Mouse (Mus musculus) hindbrain, embryonic 10.5 days (tissue): ENCODE data around the gene Khdc1b. TPM values are rescaled to one million over a fixed set of nuclear protein-coding genes. Genes with fewer than 3 reads are reported as not detected.
A peak's percentile ranks its signal among the peaks of the same experiment; 100 is the strongest.
"Not testable (repeated sequence)": the region's sequence is repeated elsewhere in the genome, so short reads cannot be mapped to it uniquely, and the experiment has no call there.

Experiments used
- DNase-seq: peaks from one replicate; pipeline ENCODE4 v3.0.0-alpha.2; 2017; ENCODE audit warnings: low spot score
- H3K27ac ChIP-seq: fragments of 300-500 bp; sonication (generic); 2 replicates; pipeline ENCODE4 v1.5.1; 2016; ENCODE audit warnings: mild to moderate bottlenecking, moderate library complexity
- H3K27me3 ChIP-seq: fragments of 300-500 bp; sonication (generic); 2 replicates; pipeline ENCODE4 v1.6.1; 2016; ENCODE audit warnings: mild to moderate bottlenecking; ENCODE audit not compliant: poor library complexity, insufficient read depth, severe bottlenecking
- H3K36me3 ChIP-seq: fragments of 300-500 bp; sonication (generic); 2 replicates; pipeline ENCODE4 v1.6.1; 2016; ENCODE audit warnings: mild to moderate bottlenecking, moderate library complexity
- H3K4me1 ChIP-seq: fragments of 300-500 bp; sonication (generic); replicated peaks from 2 replicates; pipeline ENCODE4 v1.6.1; 2016; ENCODE audit warnings: mild to moderate bottlenecking
- H3K4me3 ChIP-seq: fragments of 300-500 bp; sonication (generic); 2 replicates; pipeline ENCODE4 v1.5.1; 2016; ENCODE audit warnings: mild to moderate bottlenecking, moderate library complexity
- H3K9me3 ChIP-seq: fragments of 300-500 bp; sonication (generic); 2 replicates; pipeline ENCODE4 v1.6.1; 2016; ENCODE audit warnings: mild to moderate bottlenecking, moderate library complexity
- WGBS: fragments of 180-500 bp; shearing (Covaris S2); methylation state at CpG from one replicate; pipeline ENCODE4 v1.1.7; 2016; 5-methylcytosine and 5-hydroxymethylcytosine counted together
- polyA plus RNA-seq: library from polyadenylated mRNA; unstranded; fragments of >200 nt; fragmentation: Nextera tagmentation; extraction: Ambion mirVana; gene quantifications from 2 replicates; pipeline ENCODE4 v1.2.1, GENCODE M21; 2016

Gene Khdc1b
- 0.07 TPM in 1 of 2 replicates, not detected in the other for polyA plus RNA-seq

- H3K4me1 ChIP-seq, result no peaks in the 10 kb centered on the region
- H3K36me3 ChIP-seq, result no peaks in the 10 kb centered on the region
- no peak within 1 kb of the TSS for H3K4me3 ChIP-seq
- 83% methylated on average over 1 of the region's 1 CpGs for WGBS
- no peaks in the 10 kb centered on the region for H3K27me3 ChIP-seq
- no peak for DNase-seq
- no peak within 1 kb of the TSS for H3K27ac ChIP-seq
- H3K9me3 ChIP-seq, result 0 out of 2 replicates have a peak, but pooled peaks cover 7% of the 10 kb centered on the region
These were observed at the start of gene Khdc1b for GRCm38 (mm10) chr1:21383256-21383655. Khdc1b (plus strand) TSS chr1:21383556.

GRCm38 (mm10) chr1:21335836-21336235 lies 47.5 kb upstream of the Khdc1b start:
- Histone ChIP-seq H3K36me3 (no peaks in the 10 kb centered on the region), H3K4me1 (no peaks in the 10 kb centered on the region), H3K27me3 (no peaks in the 10 kb centered on the region), H3K9me3 (0 out of 2 replicates have a peak, but pooled peaks cover 3% of the 10 kb centered on the region), H3K27ac (no peak overlapping the region), H3K4me3 (no peak overlapping the region)
- no peak for DNase-seq

DNA sequence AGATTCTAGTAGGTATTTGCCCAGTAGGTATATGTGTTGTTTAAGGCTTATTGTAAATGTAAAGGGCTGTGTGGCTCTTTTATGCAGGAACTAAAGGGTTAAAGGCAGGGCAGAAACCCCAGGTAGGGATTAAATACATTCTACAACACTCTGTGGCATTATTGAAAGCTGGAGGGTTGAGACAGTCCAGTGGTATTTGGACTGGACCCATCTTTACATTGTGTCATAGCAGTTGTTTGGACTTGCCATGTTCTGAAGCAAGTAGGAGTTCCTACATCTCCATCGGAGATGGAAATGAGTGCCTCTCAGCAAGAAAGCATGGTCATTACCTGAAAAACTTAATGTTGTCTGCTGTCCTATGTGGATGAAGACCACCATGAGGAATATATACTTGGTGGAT lies 42.6 kb upstream of the Khdc1b start:
- no peak overlapping the region for H3K4me3 ChIP-seq
- no peaks in the 10 kb centered on the region for H3K27me3 ChIP-seq
- H3K36me3 ChIP-seq, result no peaks in the 10 kb centered on the region
- no peak for DNase-seq
- 0 out of 2 replicates have a peak, but pooled peaks cover 5% of the 10 kb centered on the region for H3K9me3 ChIP-seq
- no peak overlapping the region for H3K27ac ChIP-seq
- 94% methylated on average over 1 of the region's 1 CpGs for WGBS
- H3K4me1 ChIP-seq, result no peaks in the 10 kb centered on the region

DNA sequence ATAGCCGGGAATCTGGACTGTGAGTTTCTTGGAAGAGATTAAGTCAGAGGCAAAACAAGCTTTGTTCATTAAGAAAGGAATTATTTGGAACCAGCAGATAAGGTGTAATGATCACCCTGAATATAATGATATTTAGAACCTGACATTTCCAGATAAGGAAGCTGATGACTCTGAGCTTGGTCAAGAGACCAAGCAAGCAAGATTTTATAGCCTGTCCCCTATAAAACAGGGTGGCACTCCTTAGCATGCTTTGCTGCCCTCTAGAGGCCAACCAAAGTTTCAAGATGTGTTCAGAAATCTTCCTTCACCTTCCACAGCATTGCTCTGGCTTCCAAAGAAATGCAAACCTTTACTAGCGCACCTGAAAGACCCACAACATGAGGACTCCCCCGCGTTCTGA lies 39.1 kb upstream of the Khdc1b start:
- WGBS, result 59% methylated on average over 4 of the region's 4 CpGs
- peak; percentile 12 for DNase-seq

DNA sequence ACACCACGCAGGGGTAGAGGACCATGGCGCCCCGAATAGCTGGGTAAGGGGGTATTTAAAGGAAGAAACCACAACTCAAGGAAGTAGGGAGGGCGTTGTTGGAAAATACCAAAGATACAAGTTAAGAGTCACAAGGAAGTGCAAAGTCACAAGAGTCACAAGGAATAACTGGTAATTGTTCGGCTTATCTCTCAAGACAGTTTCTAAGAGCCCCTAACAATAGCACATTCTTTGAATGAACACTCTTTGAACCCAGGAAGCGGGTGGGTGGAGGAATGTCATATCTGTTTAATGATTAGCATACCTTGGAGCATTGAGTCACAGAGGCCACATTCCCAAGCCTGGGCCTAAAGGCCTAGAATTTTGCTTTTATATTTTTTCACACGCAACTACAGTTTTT lies 38.6 kb upstream of the Khdc1b start:
- H3K4me1 ChIP-seq, result not testable (repeated sequence)
- 90% methylated on average over 7 of the region's 7 CpGs for WGBS

More for the DNA sequence above, 39.1 kb upstream of the Khdc1b start:
- Histone ChIP-seq H3K36me3 (no peaks in the 10 kb centered on the region), H3K27me3 (no peaks in the 10 kb centered on the region), H3K4me1 (no peaks in the 10 kb centered on the region), H3K27ac (no peak overlapping the region), H3K4me3 (no peak overlapping the region), H3K9me3 (0 out of 2 replicates have a peak, but pooled peaks cover 2% of the 10 kb centered on the region)

DNA sequence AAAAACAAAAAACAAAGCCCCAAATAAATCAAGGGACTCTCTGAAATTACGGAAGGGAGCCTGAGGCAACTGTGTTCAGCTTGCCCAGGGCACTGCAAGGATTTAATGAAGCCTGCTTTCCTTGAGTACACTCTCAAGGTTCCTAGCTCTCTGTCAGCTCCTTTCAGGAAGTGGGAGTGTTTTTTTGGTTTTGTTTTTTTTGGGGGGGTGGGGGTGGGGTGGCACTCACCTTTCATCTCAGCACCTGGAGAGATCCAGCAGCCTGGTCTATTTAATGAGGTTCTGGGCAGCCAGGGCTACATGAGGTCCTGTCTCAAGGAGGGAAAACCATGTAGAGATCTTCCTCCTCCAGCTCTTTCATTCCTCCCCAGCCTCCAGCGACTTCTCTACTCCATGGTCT lies 34.0 kb upstream of the Khdc1b start, which contains the start of gene Khdc1a:
Gene Khdc1a, plus strand, starts transcription at position 301 of the 400 bp plus-strand sequence.
- Histone ChIP-seq H3K9me3 (0 out of 2 replicates have a peak, but pooled peaks cover 2% of the 10 kb centered on the region), H3K27me3 (no peaks in the 10 kb centered on the region), H3K27ac (no peak within 1 kb of the TSS), H3K4me1 (no peaks in the 10 kb centered on the region), H3K4me3 (no peak within 1 kb of the TSS), H3K36me3 (no peaks in the 10 kb centered on the region)
- DNase-seq, result no peak
- WGBS, result 79% methylated on average over 2 of the region's 2 CpGs

More for the DNA sequence above, 38.6 kb upstream of the Khdc1b start:
- not testable (repeated sequence) for H3K36me3 ChIP-seq, H3K4me3 ChIP-seq, H3K27ac ChIP-seq, H3K27me3 ChIP-seq, H3K9me3 ChIP-seq, DNase-seq

- not testable (repeated sequence) for H3K9me3 ChIP-seq, H3K4me3 ChIP-seq, H3K27ac ChIP-seq, H3K27me3 ChIP-seq, DNase-seq, H3K36me3 ChIP-seq, H3K4me1 ChIP-seq
- 85% methylated on average over 1 of the region's 1 CpGs for WGBS
These were observed 15.3 kb upstream of the Khdc1b start, which contains the start of gene Khdc1c for GRCm38 (mm10) chr1:21368031-21368430. Khdc1c (plus strand) TSS chr1:21368331.

DNA sequence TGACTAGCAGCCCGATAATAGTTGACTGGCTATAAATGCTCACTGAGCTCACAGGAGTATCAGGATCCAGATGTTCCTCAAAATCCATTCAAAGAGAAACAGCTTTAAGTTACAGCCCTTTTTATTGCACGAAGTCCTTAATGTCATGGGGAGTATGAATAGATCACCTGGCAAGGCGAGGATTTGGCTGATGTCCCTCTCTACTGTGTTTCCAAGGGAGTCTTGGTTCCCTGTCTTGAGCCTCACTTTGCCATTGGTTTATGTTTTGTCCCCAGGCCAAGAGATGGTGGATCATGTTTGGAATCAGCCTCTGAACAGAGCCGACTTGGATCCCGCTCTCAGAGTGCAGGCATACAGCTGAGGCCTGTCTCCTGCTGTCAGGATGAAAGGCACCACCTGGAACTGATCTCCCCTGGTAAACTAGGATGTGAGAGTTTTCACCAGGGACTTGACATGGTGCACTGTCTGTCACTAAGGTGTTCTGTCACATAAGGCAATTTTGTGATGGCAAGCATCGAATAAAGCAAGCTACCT lies 7.8 kb downstream of the Khdc1b start:
- H3K27ac ChIP-seq, result no peak overlapping the region
- H3K36me3 ChIP-seq, result no peaks in the 10 kb centered on the region
- no peak overlapping the region for H3K4me3 ChIP-seq
- H3K27me3 ChIP-seq, result no peaks in the 10 kb centered on the region
- no peak for DNase-seq
- 75% methylated on average over 6 of the region's 6 CpGs for WGBS
- no peaks in the 10 kb centered on the region for H3K4me1 ChIP-seq
- H3K9me3 ChIP-seq, result no peaks in the 10 kb centered on the region

GRCm38 (mm10) chr1:21402804-21403203 lies 19.4 kb downstream of the Khdc1b start:
- DNase-seq, result no peak
- H3K36me3 ChIP-seq, result no peaks in the 10 kb centered on the region
- no peaks in the 10 kb centered on the region for H3K9me3 ChIP-seq
- no peaks in the 10 kb centered on the region for H3K4me1 ChIP-seq
- WGBS, result 84% methylated on average over 8 of the region's 8 CpGs
- H3K27ac ChIP-seq, result no peak overlapping the region
- H3K4me3 ChIP-seq, result no peak overlapping the region
- H3K27me3 ChIP-seq, result no peaks in the 10 kb centered on the region

GRCm38 (mm10) chr1:21407266-21407665 lies 23.9 kb downstream of the Khdc1b start:
- H3K9me3 ChIP-seq, result no peaks in the 10 kb centered on the region
- H3K4me1 ChIP-seq, result 0 out of 2 replicates have a peak, but pooled peaks cover 4% of the 10 kb centered on the region
- no peak overlapping the region for H3K27ac ChIP-seq
- no peak overlapping the region for H3K4me3 ChIP-seq
- H3K36me3 ChIP-seq, result no peaks in the 10 kb centered on the region
- 84% methylated on average over 2 of the region's 2 CpGs for WGBS
- no peaks in the 10 kb centered on the region for H3K27me3 ChIP-seq
- no peak for DNase-seq

GRCm38 (mm10) chr1:21411331-21412196 lies 28.2 kb downstream of the Khdc1b start:
- Histone ChIP-seq H3K27ac (no peak overlapping the region), H3K4me1 (0 out of 2 replicates have a peak, but pooled peaks cover 4% of the 10 kb centered on the region), H3K4me3 (no peak overlapping the region), H3K27me3 (no peaks in the 10 kb centered on the region), H3K36me3 (no peaks in the 10 kb centered on the region), H3K9me3 (no peaks in the 10 kb centered on the region)
- peak; percentile 26 for DNase-seq
- WGBS, result 61% methylated on average over 18 of the region's 18 CpGs

DNA sequence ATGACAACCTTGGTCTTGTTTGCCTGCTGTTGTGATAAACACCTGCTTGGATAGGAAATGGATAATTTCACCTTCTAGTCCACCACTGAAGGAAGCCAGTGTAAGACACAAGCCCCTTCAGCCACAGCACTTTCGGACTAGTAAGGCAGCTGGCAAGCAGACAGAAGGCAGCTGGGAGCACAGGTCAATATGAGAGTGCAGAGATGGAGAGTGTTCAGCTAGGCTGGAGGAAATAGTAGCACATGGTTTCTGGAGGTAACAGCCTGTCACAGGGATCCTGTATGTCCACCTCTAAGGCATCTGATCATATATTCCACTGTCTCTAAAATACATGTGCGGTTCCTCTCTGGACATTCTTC lies 28.8 kb downstream of the Khdc1b start:
- H3K4me3 ChIP-seq, result no peak overlapping the region
- no peaks in the 10 kb centered on the region for H3K27me3 ChIP-seq
- 89% methylated on average over 2 of the region's 2 CpGs for WGBS

GRCm38 (mm10) chr1:21419370-21419769 lies 36.0 kb downstream of the Khdc1b start:
- Histone ChIP-seq H3K4me3 (no peak overlapping the region), H3K9me3 (no peaks in the 10 kb centered on the region), H3K4me1 (no peaks in the 10 kb centered on the region), H3K27me3 (no peaks in the 10 kb centered on the region), H3K27ac (no peak overlapping the region), H3K36me3 (no peaks in the 10 kb centered on the region)
- DNase-seq, result no peak

More for the DNA sequence above, 28.8 kb downstream of the Khdc1b start:
- H3K9me3 ChIP-seq, result no peaks in the 10 kb centered on the region
- DNase-seq, result no peak
- H3K27ac ChIP-seq, result no peak overlapping the region
- H3K36me3 ChIP-seq, result no peaks in the 10 kb centered on the region
- H3K4me1 ChIP-seq, result 0 out of 2 replicates have a peak, but pooled peaks cover 4% of the 10 kb centered on the region
